Mouse (Mus musculus) bone marrow macrophage, adult 2 months (primary cell): ENCODE results near the gene Smtnl1.

Source experiments
- CTCF ChIP-seq: IDR thresholded peaks from 2 replicates; pipeline ENCODE4 v1.5.1; 2012; ENCODE audit warnings: low read depth, mild to moderate bottlenecking, low read length, moderate library complexity
- POLR2A ChIP-seq: IDR thresholded peaks from 2 replicates; pipeline ENCODE4 v1.6.1; 2012; ENCODE audit warnings: mild to moderate bottlenecking, low read depth, low read length, borderline replicate concordance

DNA sequence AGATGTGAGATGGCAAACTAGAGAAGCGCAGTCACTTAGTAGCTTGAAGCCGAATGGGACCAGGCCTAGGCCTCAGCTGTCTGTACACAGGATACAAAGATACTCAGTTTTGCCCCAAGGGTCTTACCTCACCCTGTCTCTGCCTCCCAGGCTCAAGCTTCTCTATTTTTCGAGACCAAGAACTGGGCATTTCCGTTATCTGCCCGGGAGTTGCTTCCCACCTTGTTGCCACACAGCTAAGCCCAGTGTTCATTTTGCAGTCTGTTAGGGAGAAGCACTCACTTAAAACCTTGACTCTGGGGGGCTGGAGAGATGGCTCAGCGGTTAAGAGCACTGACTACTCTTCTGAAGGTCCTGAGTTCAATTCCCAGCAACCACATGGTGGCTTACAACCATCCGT, 18.5 kb downstream of the Smtnl1 start:
- no peak for TF ChIP-seq CTCF
- TF ChIP-seq POLR2A = no peak
